Mouse (Mus musculus) monocyte, adult 2 months (primary cell): Measurements from ENCODE around the gene Pipox.

Experiments used
- DNase-seq, 2 experiments: peaks; one replicate each; pipeline ENCODE4 v3.0.0; 2022; ENCODE audit warnings: low spot score in 2 of 2, low read depth in 1 of 2

Gene Pipox

GRCm38 (mm10) chr11:77893787-77894718, at the start of gene Pipox:
TSS of gene Pipox (minus strand) at chr11:77894096.
- peak in 1 of 2 experiments; percentile 5 for DNase-seq

DNA sequence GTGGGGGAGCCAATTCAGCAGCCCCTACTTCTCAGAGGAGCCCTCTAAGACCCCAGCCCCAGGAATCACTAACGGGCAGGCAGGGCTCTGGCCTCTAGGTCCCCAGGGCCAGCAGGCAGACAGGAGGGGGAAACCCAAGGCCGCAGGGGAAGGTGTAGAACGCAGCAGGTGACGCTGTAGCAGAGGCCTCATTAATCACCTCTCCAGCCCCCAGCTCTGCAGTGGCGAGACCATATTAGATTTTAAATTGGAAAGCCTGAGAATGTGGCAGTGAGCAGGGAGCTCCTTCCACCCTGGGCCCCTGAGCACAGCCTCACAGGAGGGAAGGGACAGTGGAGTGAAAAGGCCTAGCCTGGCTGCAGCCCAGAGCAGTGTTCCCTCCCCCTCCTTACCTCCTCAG, 48.3 kb upstream of the Pipox start:
- DNase-seq = no peak

GRCm38 (mm10) chr11:77937649-77938410, 43.9 kb upstream of the Pipox start:
- no peak for DNase-seq

DNA sequence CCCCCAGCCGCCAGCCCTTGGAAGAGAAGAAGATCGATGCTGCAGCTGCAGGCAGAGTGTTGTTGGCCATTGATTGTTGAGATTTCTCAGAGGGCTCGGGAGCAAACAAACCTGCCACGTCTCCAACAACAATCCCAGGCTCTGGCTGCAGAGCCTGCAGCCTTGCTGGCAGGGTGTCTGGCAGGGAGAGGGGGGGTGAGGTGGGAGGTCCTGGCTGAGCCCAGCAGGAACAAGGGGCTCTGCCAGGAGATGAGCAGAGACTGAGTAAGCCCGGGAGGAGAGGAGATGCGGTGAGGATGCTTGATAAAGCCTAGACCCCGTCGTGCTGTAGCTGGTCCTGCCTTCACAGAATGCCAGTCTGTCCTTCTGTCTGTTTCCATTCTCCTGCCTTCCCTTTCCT, 43.0 kb upstream of the Pipox start:
- DNase-seq = no peak

DNA sequence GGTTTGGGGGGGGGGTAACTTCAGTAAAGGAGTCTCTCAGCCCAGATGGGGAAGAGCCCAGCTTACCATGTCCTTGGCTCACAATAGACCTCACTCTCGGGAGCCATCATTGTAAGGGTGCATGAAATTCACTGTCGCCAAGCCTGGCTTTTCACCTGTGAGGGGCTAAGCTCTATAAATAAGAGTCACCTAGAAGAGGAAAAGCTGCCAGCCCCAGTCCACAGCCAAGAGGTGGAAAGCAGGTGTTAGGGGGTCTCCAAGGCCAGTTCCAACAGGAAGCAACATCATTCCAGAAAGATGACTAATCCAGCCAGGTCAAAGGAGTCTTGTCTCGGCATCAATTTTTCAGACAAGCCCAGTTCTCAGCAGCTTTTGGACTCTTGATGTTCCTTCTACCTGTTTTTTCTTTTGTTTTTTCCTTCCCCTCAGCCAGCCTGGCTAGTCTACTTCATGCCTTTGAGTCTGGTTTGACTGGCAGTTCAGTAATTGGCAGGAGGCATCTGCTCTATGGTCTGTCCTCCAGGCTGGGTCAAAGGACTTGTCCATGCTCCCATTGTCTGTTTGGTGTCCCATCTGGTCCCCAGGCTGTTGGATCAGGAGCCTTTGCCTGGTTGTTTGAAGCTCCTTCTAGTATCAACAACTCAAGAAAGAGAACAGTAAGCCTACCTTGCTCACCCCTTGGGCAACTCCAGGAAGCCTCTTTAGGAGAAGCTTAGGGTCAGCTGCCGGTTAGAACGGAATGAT, 40.8 kb upstream of the Pipox start:
- DNase-seq = no peak

- no peak for DNase-seq
Measured at GRCm38 (mm10) chr11:77934111-77934521, 40.2 kb upstream of the Pipox start.

GRCm38 (mm10) chr11:77932576-77932975, 38.7 kb upstream of the Pipox start:
- no peak for DNase-seq

- DNase-seq = no peak
Measured at GRCm38 (mm10) chr11:77931541-77932433, 37.9 kb upstream of the Pipox start.

- peak; percentile 6 to 30 for DNase-seq
Measured at GRCm38 (mm10) chr11:77930751-77931540, 37.0 kb upstream of the Pipox start, which contains the start of gene Sez6. TSS of gene Sez6 (plus strand) at chr11:77930800.

DNA sequence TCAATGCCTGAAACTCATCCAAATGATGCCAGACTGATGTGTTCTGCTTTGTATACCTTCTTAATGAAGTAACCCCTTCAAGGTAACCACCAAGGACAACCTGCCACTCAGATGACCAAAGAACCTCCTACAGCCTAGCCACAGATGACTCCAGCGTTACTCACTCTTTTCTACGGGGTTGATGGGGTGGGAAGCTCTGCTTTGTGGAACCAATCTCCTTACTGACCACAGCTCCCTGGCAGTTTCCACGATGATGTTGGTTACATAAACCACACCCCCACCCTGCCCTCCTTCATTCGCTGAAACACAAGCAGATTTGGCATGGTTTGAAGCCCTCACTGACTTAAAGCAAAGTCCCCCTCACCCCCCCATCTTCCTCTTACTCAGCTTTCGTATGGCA, 33.9 kb upstream of the Pipox start:
- DNase-seq = no peak

DNA sequence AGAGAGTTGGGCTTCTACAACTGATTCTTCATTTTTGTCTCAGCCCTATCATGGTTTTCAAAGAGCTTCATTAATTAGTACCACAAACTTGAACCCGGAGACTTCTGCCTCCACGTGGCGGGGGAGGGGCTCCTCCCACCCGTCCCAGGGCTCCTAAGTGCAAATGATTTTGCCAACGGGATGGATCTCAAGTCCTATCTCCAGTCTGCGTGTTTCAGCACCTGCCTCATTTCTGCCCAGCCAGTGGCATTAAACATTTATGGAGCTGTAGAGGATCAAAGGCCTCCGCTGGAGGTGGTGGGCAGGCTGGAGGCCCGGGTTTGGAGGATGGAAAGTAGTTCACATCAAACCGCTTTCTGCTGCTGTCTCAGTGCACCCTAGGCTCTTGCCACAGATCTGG, 32.8 kb upstream of the Pipox start:
- no peak for DNase-seq

DNA sequence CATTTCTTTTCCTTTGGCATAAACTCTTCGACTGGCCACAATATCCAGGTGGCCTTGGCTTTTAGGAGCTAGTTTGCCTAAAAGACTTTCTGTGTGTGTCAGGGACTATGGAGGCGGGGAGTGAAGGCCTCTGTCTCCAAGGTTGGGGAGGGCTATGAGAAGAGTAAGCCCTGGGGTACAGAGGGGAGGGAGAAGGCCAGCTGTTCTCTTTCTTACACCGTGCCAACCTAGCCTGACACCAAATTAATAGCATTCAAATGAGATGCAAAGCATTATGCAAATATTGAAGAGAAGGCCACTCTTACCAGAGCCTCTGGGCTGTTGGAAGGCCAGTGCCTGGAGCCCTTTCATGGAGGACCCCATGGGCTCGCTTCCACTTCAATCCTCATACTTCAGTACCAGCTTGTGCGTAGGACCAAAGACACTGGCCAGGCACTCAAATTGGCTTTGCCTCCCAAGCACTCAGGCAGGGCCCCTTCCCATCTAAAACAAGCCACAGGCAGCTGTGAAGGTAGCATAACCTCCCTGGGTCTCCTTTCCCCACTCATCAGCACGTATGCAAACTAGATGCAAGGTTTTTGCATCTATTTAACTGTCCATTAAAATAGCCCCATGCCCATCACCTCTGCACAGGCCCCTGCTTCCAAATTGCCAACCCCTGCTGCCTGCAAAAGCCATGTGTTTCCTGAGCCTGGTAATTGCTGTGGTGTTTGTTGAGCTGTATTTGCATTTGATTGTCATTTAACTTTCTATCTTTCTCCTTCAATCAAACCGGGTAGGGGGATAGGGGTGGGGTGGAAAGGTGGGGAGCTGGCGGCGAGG, 32.2 kb upstream of the Pipox start:
- DNase-seq = no peak

GRCm38 (mm10) chr11:77923285-77923684, 29.4 kb upstream of the Pipox start:
- no peak for DNase-seq

DNA sequence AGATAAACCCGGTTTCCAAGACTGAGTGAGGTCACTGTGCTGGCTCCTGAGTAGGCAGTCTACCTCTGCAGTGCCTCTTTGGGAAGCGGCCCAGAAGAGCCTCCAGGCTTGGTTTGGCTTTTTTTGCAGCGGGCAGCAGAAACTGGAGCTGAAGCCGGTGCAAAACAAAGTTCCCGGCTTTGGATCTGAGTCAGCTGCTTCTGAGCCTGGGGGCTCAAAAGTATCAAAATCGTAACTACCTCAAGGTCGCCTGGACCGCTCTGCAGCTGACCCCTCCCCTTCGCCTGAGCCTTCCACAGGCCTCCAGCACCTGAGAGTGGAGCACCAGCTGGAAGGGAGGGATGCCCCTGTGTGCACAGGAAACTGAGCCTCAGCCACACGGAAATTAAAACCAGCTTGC, 23.3 kb upstream of the Pipox start:
- DNase-seq = no peak

DNA sequence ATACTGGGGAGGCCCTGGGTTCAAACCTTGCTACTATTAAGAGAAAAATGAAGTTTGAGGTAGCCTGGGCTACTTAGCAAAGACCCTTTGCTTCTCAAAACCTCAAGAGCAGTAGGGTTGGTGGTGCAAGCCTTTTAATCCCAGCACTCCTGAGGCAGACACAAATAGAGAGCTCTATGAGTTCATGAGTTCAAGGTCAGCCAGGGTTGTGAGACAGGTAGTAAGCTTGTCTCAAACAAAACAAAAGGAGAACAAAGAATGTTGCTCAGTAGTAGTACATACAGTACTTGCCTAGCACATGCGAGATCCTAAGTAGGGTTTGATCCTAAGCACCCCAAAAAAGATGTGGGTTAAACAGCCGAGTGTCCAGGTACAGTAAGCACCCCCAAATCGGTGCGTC, 22.8 kb upstream of the Pipox start:
- DNase-seq = no peak

DNA sequence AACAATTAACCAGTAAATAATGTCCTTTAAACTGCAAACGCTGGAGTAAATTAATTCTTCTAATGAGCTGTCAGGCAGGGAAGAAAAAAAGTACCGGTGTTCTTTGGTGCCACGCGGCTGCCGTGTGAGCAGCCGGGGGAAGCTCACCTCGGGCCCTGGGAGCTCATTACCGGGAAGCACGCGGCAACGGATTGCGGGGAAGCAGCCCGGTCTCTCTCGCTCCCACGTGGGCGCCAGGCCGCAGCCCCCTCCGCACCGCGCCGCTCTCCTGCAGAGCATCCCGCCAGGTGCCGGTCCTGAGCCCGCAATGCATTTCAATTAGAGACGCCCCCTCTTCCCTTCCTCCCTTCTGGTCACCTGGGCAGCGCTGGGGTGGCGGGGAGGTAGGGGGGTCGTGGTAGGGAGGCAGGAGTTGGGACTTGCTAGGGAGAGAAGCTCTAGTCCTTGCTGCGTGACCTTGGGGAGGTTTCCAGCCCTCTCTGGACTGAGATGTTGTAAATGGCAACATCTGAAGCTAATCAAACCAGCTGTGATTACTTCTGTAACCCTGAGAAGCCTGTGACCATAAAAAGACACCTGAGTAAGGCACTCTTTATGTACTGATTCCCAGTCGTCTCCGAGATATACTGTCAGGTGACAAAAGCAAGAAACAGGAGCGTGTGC, 20.8 kb upstream of the Pipox start:
- DNase-seq = no peak

DNA sequence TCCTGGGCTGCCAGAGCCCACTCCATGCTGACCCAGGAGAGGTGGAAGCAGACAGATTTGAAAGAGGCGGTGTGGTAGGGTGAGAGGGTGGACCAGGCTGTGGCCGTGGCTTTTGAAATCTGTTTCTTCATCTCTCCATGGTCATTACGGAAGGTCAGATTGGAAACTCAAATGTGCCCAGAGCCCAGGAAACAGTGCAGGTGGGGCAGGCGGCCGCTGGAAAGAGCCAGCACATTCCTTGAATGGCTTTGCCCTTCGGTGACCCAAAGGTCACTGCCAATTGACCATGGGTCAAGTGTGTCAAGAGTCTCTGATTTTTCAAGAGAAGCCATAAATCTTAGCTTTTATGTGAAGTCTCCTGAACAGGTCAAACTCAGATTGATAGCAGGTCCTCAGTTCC, 19.6 kb upstream of the Pipox start:
- no peak for DNase-seq

DNA sequence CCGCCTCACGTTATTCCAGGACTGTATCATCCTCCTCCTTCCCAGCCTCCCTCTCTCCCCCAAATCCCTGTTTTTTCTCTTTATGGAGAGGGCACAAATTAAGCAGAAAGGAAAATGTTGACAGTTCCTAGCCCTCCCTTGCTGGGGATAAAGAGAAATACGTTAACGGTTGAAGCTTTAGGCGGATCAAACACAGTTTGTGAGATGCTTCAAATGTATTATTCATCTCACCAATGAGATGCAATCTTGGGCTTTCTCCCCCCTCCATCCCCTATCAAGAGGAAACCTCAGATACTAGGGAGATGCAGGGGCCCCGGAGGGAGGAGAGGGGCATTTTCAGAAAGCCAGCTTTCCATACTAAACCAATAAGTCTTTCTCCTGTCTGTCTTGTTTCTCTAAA, 15.9 kb upstream of the Pipox start:
- DNase-seq = no peak
